9 mouse cellular contexts compared by ENCODE assay signal in the genomic region with DNA sequence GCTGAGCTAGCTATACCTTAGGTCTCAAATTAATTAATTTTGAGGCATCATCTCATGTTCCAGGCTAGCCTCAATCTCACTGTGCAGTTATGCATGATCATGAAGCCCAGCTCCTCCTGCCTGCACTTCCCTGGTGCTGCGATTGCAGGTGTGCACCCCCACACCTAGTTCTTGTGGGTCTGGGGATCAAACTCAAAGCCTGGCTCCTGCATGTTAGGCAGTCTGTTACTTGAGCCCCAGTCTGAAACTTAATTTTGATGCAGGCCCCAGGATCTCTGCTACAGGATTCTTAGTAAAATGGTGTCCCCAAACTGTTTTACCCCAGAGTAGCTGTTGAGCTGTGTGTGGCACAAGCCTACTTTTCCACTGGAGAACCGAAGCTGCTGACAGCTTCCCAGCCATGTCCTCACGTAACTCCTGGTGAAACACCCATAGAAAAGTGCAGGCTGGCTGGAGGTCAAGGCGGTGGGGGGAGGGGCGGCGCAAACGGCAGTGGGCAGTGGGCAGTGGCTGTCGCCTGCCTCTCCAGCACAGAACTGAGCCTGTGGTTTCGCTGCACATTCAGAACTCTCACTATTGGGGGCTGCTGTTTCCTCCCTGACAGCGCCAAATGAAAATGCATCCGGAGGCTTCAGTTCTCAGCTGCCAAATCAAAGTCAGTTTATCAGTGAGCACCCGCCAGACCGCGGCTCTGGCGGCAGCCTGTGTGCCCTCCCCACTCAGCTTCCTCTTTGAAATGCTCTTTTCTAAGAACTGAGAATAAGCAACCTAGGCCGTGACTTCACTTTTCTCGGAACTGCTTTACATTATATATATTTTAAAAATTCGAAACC. TPM values are rescaled to one million over a fixed set of nuclear protein-coding genes. Genes with fewer than 3 reads are reported as not detected.
DNase-seq lines count a peak whose midpoint lies in the region; ATAC-seq and TF ChIP-seq lines count a peak whose summit lies in the region.
"Had no signal": no experiment of that assay in that cellular context is flagged by ENCODE, and none has a peak within 500 bp of the region (broad histone marks: within the 10 kb centered on the region; RNA-seq: fewer than 3 reads in every experiment).

No protein-coding gene starts in this region.

- H3K4me1 ChIP-seq in ES-Bruce4 (ENCODE audit: control insufficient read depth, insufficient read depth, low read length), result peaks cover 2% of the 10 kb centered on the region
- H3K4me1 ChIP-seq in bone marrow macrophage, adult 2 months (ENCODE audit: control insufficient read depth, insufficient read depth, low read length), result peaks cover 12% of the 10 kb centered on the region
- H3K4me1 ChIP-seq in heart, embryonic 10.5 days, result peaks cover 38% of the 10 kb centered on the region
- peaks cover 20% of the 10 kb centered on the region for H3K4me1 ChIP-seq in kidney, embryonic 14.5 days (ENCODE audit: control insufficient read depth, insufficient read depth, low read length)

- H3K36me3 ChIP-seq in ES-Bruce4 (ENCODE audit: control insufficient read depth, insufficient read depth, low read length, poor library complexity, severe bottlenecking), result no peaks in the 10 kb centered on the region
- no peaks in the 10 kb centered on the region for H3K36me3 ChIP-seq in heart, embryonic 10.5 days
- no peaks in the 10 kb centered on the region for H3K36me3 ChIP-seq in kidney, embryonic 14.5 days (ENCODE audit: control insufficient read depth, insufficient read depth, low read length)

- no peak overlapping the region for H3K27ac ChIP-seq in ES-Bruce4 (ENCODE audit: insufficient read depth, low read length)
- no peak overlapping the region for H3K27ac ChIP-seq in bone marrow macrophage, adult 2 months (ENCODE audit: insufficient read depth, low read depth, low read length)
- peak overlapping the region; percentile 60 for H3K27ac ChIP-seq in heart, embryonic 10.5 days
- H3K27ac ChIP-seq in kidney, embryonic 14.5 days (ENCODE audit: low read depth, low read length), result peak overlapping the region; percentile 57; the same call in 1 of the 2 replicates

- H3K27me3 ChIP-seq in ES-Bruce4 (ENCODE audit: control insufficient read depth, insufficient read depth, low read length, poor library complexity, severe bottlenecking), result no peaks in the 10 kb centered on the region
- H3K27me3 ChIP-seq in heart, embryonic 10.5 days (ENCODE audit: insufficient read depth, poor library complexity, severe bottlenecking), result no peaks in the 10 kb centered on the region
- no peaks in the 10 kb centered on the region for H3K27me3 ChIP-seq in kidney, embryonic 14.5 days (ENCODE audit: control insufficient read depth, insufficient read depth, low read length)

- WGBS in heart, embryonic 10.5 days, result 8% methylated on average over 18 of the region's 18 CpGs
- WGBS in kidney, embryonic 14.5 days, result 13% methylated on average over 18 of the region's 18 CpGs

- no peaks in the 10 kb centered on the region for H3K9me3 ChIP-seq in ES-Bruce4 (replicated peaks; ENCODE audit: control insufficient read depth, insufficient read depth, low read length, poor library complexity, severe bottlenecking)
- H3K9me3 ChIP-seq in heart, embryonic 10.5 days, result no peaks in the 10 kb centered on the region
- no peaks in the 10 kb centered on the region for H3K9me3 ChIP-seq in kidney, embryonic 14.5 days (ENCODE audit: control insufficient read depth, low read length)

- H3K9ac ChIP-seq in ES-Bruce4 (ENCODE audit: low read depth, poor library complexity, severe bottlenecking), result 0 out of 2 replicates have a peak overlapping the region, but pooled peaks have one; percentile 1
- H3K9ac ChIP-seq in kidney, embryonic 14.5 days (ENCODE audit: low read depth, low read length), result peak overlapping the region; percentile 40

- no peak; the same call in 1 of the 2 replicates for ATAC-seq in kidney, embryonic 14.5 days (ENCODE audit: low FRiP score, low TSS enrichment)
- ATAC-seq in frontal cortex, adult (ENCODE audit: low TSS enrichment), result no peak

- DNase-seq in heart, embryonic 10.5 days (ENCODE audit: low spot score), result peak; percentile 89
- peak; percentile 69 for DNase-seq in lung, postnatal 10 days
- peak; percentile 39 for DNase-seq in retina, postnatal 1 day
- DNase-seq in frontal cortex, postnatal 25 days (ENCODE audit: low spot score in 2 of 2), result no peak

- peak overlapping the region; percentile 0; the same call in 1 of the 2 replicates for H3K4me3 ChIP-seq in ES-Bruce4 (ENCODE audit: low read depth, low read length)
- H3K4me3 ChIP-seq in bone marrow macrophage, adult 2 months (ENCODE audit: insufficient read depth, low read length), result peak overlapping the region; percentile 16
- H3K4me3 ChIP-seq in heart, embryonic 10.5 days, result peak overlapping the region; percentile 50
- H3K4me3 ChIP-seq in kidney, embryonic 14.5 days (ENCODE audit: low read length), result peak overlapping the region; percentile 24; the same call in 1 of the 2 replicates

- no peak for TF ChIP-seq CTCF in ES-Bruce4 (IDR thresholded peaks at IDR 0.05; ENCODE audit: low read depth, low read length)
- TF ChIP-seq CTCF in bone marrow macrophage, adult 2 months (IDR thresholded peaks at IDR 0.05; ENCODE audit: low read depth, low read length), result no peak

- peak overlapping the region; percentile 46 for H3K4me2 ChIP-seq in kidney, embryonic 14.5 days (replicated peaks; ENCODE audit: low read depth, low read length)

- TF ChIP-seq EP300 in ES-Bruce4 (IDR thresholded peaks at IDR 0.05; ENCODE audit: insufficient read depth, low read depth, low read length), result no peak

- no peak for TF ChIP-seq POLR2A in ES-Bruce4 (IDR thresholded peaks at IDR 0.05; ENCODE audit: insufficient read depth, low read length)
- TF ChIP-seq POLR2A in bone marrow macrophage, adult 2 months (IDR thresholded peaks at IDR 0.05; ENCODE audit: borderline replicate concordance, low read depth, low read length), result no peak

RNA-seq across cellular contexts. Expression of gene Rmi2, which starts 8.8 kb away (rescaled TPM):
- polyA plus RNA-seq in ES-Bruce4 (2011; ENCODE audit: insufficient read depth, insufficient read length, low read depth, missing spikeins), result 3.7 and 3.8 TPM in 2 replicates
- polyA plus RNA-seq in bone marrow macrophage, adult 2 months (2012; ENCODE audit: insufficient read depth, insufficient read length, missing spikeins), result 0.33 and 0.75 TPM in 2 replicates
- 3.7 and 4.1 TPM in 2 replicates for polyA plus RNA-seq in heart, embryonic 10.5 days (2016; fragmentation: Nextera tagmentation; extraction: Ambion mirVana)
- 6.0 and 6.2 TPM in 2 replicates for polyA plus RNA-seq in kidney, embryonic 14.5 days (2014; fragmentation: Nextera tagmentation; extraction: Ambion mirVana)

RNA-seq across cellular contexts. Expression of gene Gm11172, which starts 31.0 kb away (rescaled TPM):
- polyA plus RNA-seq in ES-Bruce4 (2011; ENCODE audit: insufficient read depth, insufficient read length, low read depth, missing spikeins), result not detected in 2 replicates
- not detected in 2 replicates for polyA plus RNA-seq in bone marrow macrophage, adult 2 months (2012; ENCODE audit: insufficient read depth, insufficient read length, missing spikeins)
- polyA plus RNA-seq in heart, embryonic 10.5 days (2016; fragmentation: Nextera tagmentation; extraction: Ambion mirVana), result not detected in 2 replicates
- polyA plus RNA-seq in kidney, embryonic 14.5 days (2014; fragmentation: Nextera tagmentation; extraction: Ambion mirVana), result not detected in 2 replicates
- polyA plus RNA-seq: gonadal fat pad, adult 2 months had no signal

RNA-seq across cellular contexts. Expression of gene Prm1, which starts 38.1 kb away (rescaled TPM):
- polyA plus RNA-seq in ES-Bruce4 (2011; ENCODE audit: insufficient read depth, insufficient read length, low read depth, missing spikeins), result not detected in 2 replicates
- polyA plus RNA-seq in bone marrow macrophage, adult 2 months (2012; ENCODE audit: insufficient read depth, insufficient read length, missing spikeins), result not detected in 2 replicates
- polyA plus RNA-seq in heart, embryonic 10.5 days (2016; fragmentation: Nextera tagmentation; extraction: Ambion mirVana), result 0.36 TPM in 1 of 2 replicates, not detected in the other
- not detected in 2 replicates for polyA plus RNA-seq in kidney, embryonic 14.5 days (2014; fragmentation: Nextera tagmentation; extraction: Ambion mirVana)

RNA-seq across cellular contexts. Expression of gene Prm2, which starts 47.8 kb away (rescaled TPM):
- not detected in 2 replicates for polyA plus RNA-seq in ES-Bruce4 (2011; ENCODE audit: insufficient read depth, insufficient read length, low read depth, missing spikeins)
- not detected in 2 replicates for polyA plus RNA-seq in bone marrow macrophage, adult 2 months (2012; ENCODE audit: insufficient read depth, insufficient read length, missing spikeins)
- not detected in 2 replicates for polyA plus RNA-seq in heart, embryonic 10.5 days (2016; fragmentation: Nextera tagmentation; extraction: Ambion mirVana)
- not detected in 2 replicates for polyA plus RNA-seq in kidney, embryonic 14.5 days (2014; fragmentation: Nextera tagmentation; extraction: Ambion mirVana)

RNA-seq across cellular contexts. Expression of gene Prm3, which starts 53.0 kb away (rescaled TPM):
- polyA plus RNA-seq in ES-Bruce4 (2011; ENCODE audit: insufficient read depth, insufficient read length, low read depth, missing spikeins), result not detected in 2 replicates
- polyA plus RNA-seq in bone marrow macrophage, adult 2 months (2012; ENCODE audit: insufficient read depth, insufficient read length, missing spikeins), result not detected in 2 replicates
- polyA plus RNA-seq in heart, embryonic 10.5 days (2016; fragmentation: Nextera tagmentation; extraction: Ambion mirVana), result not detected in 2 replicates
- polyA plus RNA-seq in kidney, embryonic 14.5 days (2014; fragmentation: Nextera tagmentation; extraction: Ambion mirVana), result not detected in 2 replicates

Comparison
In these comparisons a context has a peak if more than half of its experiments do, and no peak if none do; other contexts are left out.
1. H3K27ac ChIP-seq: peak in heart, embryonic 10.5 days (single experiment) and kidney, embryonic 14.5 days (single experiment); none in ES-Bruce4 (single experiment) and bone marrow macrophage, adult 2 months (single experiment).
2. H3K4me3 ChIP-seq: peak in every context shown above with its lines; median percentile 50 in heart, embryonic 10.5 days; 24 in kidney, embryonic 14.5 days; 16 in bone marrow macrophage, adult 2 months; 0 in ES-Bruce4.
3. DNase-seq: peak in heart, embryonic 10.5 days (single experiment), lung, postnatal 10 days (single experiment) and retina, postnatal 1 day (single experiment); none in frontal cortex, postnatal 25 days (0 of 2).